Mouse (Mus musculus) induced T-regulatory cell, adult 2 months (primary cell): Measurements from ENCODE around the gene Ncoa6.

Experiments
- DNase-seq: peaks from one replicate; pipeline ENCODE4 v3.0.0-alpha.2; 2012; ENCODE audit warnings: low read depth

Gene Ncoa6

DNA sequence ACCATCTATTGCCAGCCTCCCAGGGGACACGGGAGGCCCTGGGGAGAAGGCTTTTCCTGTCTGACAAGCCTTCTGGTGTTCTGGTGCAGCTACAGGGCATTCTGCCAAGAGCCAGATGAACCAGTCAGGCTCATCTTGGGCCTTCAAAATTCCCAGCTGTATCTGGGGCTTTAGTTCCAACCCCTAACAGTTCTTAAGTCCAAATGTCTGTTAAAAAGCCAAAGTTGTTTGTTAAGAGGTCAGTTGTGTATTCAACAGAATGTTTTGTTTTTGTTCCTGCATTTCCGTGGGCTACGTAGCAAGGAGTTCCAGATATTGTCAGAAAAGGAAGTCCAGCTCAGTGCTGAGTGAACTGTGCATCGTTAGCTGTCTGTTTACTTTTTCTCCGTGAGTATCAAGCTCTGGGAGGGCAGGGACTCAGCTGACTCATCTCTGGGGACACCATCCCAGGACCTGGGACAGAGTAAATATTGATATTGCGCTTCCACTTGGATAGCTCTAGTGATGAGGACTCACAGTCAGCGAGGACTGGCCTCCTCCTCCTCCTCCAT is 104.3 kb downstream of the Ncoa6 start:
- DNase-seq = no peak

DNA sequence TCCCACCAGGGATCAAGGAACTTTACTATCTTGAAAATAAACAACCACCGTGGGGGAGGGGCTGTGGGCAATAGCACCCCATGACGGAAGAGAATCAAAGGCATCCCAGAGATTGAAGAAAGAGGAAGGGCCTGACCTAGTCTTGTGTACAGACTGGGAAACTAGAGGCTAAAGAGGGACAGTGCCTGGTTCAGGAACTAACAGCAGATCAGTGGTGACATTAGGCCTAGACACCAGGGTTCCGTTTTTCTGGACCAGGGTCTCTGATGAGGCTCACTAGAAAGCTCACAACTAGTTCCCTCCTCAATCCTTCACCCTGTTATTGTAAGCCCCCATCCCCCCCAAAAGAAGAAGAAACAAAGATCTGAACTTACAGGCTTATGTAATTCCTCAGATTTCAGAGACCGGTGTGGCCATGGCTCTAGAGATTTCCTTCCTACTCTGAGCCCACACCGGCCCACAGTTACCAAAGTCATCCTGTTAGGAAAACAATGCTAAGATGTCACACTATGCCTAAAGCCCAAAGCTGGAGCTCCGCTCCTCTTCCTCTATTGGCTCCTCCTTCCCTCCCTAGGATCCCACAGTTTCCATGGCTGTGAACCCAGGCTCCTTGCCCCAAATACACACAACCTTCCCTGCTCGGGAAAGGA is 105.9 kb downstream of the Ncoa6 start:
- no peak for DNase-seq

DNA sequence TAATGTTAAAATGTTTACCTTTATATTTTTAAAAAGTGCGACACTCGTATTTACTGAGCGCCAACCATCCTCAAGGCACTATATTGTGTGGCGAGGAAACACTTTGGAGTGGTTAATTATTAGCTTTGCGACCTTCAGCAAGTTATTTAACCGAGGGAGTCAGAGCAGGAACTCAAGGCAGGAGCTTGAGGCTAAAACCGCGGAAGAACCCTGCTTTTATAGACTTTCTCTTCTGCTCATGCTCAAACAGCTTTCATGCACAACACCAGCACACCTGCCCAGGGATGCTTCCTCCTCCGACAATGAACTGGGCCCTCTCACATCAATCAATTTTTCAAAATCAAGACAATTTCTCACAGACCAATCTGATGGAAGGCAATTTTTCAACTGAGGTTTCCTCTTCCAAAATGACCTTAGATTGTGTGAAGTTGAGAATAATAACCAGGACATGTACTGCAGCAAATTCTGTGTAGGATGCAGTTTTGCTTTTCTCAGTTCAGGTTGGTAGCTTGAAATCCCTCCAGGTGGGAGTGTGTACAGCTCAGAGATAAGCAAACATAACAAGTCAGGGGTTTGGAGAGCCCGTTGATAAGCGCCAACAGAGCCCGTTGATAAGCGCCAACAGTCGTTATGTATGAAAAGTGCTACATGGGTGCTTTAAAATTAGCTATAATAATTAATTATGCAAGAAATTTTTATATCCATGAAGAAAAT is 115.9 kb downstream of the Ncoa6 start:
- peak; percentile 19 for DNase-seq

DNA sequence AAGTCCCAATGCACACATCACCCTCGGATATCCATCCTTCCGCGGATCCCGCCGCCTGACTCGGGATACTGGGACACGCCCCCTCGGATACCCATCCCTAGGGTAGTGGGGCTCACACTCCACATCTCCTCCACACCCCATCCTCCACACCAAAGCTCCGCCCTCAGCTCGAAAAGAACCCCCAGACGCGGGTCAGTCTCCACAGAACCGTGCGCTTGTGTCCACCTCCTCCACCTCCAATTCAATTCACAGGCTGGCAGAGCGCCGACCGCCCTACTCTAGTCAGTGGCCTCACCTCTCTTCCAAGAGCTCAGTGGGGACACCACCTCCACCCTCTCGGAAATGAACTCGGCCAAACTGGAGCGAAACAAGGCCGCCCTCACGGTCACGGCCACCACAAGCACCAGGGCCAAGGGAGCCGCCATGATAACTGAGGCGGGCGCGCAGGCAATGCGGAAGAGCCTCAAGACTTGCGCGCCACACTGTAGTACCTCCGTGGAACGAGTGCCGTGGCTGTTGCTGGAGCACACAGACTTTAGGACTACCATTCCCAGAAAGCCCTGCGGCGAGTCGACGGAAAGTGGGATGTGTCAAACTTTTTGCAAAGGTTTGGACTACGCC is 116.6 kb downstream of the Ncoa6 start, which contains the start of gene Pigu:
TSS of gene Pigu (minus strand) at position 460 of the 621 bp plus-strand sequence.
- DNase-seq = peak; percentile 96

DNA sequence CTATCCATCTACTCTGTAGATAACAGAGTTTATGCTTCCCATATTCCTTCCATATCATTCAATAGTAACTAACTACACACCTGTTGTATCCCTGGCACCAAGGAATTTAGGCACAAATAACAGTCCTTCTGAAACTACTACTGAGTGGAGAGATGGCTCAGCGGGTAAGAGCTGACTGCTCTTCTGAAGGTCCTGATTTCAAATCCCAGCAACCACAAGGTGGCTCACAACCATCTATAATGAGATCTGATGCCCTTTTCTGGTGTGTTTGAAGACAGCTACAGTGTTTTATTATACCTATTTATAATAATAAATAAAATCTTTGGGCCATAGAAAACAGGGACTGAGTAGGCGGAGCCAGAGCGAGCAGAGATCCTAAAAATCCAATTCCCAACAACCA is 119.3 kb downstream of the Ncoa6 start:
- no peak for DNase-seq

DNA sequence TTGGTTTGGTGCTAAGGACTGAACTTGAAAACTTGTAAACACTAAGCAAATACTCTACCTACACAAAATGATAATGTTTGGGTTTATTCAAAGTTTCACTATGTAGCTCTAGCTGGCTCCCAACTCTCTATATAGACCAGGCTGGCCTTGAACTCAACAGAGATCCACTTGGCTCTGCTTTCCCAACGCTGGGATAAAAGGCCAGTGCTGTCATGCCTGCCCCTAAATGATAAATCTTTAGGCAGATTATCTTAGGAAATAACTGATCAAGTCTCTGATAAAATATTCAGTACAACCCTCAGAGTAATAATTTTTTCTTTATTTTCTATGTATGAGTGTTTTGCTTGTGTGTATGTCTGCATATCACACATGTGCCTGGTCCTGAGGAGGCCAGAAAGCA is 127.0 kb downstream of the Ncoa6 start:
- DNase-seq = no peak
